Mouse (Mus musculus): Measurements from ENCODE around the gene Cnr1. TPM values are rescaled to one million over a fixed set of nuclear protein-coding genes. Genes with fewer than 3 reads are reported as not detected.

The Cnr1 gene
- polyA plus RNA-seq, 1 experiment from 2014 or later, result 0.82 TPM

DNA sequence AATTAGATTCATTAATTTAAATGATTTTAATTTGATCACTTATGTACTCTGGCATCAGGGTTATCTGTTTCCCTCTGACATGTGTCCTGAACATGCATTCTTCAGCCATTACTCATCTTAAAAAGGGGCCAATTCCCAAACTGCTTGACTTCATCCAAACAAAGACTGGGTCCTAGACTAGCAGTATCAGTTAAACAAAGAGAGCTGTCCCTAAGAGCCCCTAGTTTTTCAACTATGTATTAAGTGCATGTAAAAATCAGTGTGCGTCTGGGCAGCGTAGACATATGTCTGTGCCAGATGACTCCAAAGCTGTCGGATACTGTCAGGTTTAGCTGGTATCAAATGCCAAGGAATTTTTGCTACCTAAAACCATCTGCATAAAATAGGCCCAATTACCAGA, 23.2 kb downstream of the Cnr1 start:
- WGBS (ENCODE audit: insufficient replicate concordance), result 81% methylated on average over 3 of the region's 3 CpGs
- no peak overlapping the region for H3K9ac ChIP-seq (ENCODE audit: low read depth, low read length)
- no peak overlapping the region for H3K4me3 ChIP-seq (ENCODE audit: low read depth, low read length)
- no peak overlapping the region for H3K27ac ChIP-seq (ENCODE audit: low read depth, low read length)
- no peak overlapping the region for H3K4me2 ChIP-seq
- H3K4me1 ChIP-seq (ENCODE audit: control insufficient read depth, insufficient read depth, low read length), result no peaks in the 10 kb centered on the region
- no peaks in the 10 kb centered on the region for H3K36me3 ChIP-seq (ENCODE audit: control insufficient read depth, insufficient read depth, low read length)
- no peaks in the 10 kb centered on the region for H3K27me3 ChIP-seq (ENCODE audit: control insufficient read depth, insufficient read depth, low read length)
- no peaks in the 10 kb centered on the region for H3K9me3 ChIP-seq (replicated peaks; ENCODE audit: control insufficient read depth, low read length)
- ATAC-seq (replicated peaks; ENCODE audit: insufficient number of reproducible peaks, low FRiP score, low TSS enrichment), result no peak

GRCm38 (mm10) chr4:33957398-33957797, 33.0 kb downstream of the Cnr1 start:
- ATAC-seq (replicated peaks; ENCODE audit: insufficient number of reproducible peaks, low FRiP score, low TSS enrichment), result no peak
- Histone ChIP-seq H3K27ac (ENCODE audit: low read depth, low read length) (no peak overlapping the region), H3K27me3 (ENCODE audit: control insufficient read depth, insufficient read depth, low read length) (no peaks in the 10 kb centered on the region), H3K4me1 (ENCODE audit: control insufficient read depth, insufficient read depth, low read length) (no peaks in the 10 kb centered on the region), H3K4me3 (ENCODE audit: low read depth, low read length) (no peak overlapping the region), H3K4me2 (no peak overlapping the region), H3K9me3 (replicated peaks; ENCODE audit: control insufficient read depth, low read length) (no peaks in the 10 kb centered on the region), H3K9ac (ENCODE audit: low read depth, low read length) (no peak overlapping the region), H3K36me3 (ENCODE audit: control insufficient read depth, insufficient read depth, low read length) (no peaks in the 10 kb centered on the region)
- WGBS (ENCODE audit: insufficient replicate concordance), result 68% methylated on average over 3 of the region's 3 CpGs

DNA sequence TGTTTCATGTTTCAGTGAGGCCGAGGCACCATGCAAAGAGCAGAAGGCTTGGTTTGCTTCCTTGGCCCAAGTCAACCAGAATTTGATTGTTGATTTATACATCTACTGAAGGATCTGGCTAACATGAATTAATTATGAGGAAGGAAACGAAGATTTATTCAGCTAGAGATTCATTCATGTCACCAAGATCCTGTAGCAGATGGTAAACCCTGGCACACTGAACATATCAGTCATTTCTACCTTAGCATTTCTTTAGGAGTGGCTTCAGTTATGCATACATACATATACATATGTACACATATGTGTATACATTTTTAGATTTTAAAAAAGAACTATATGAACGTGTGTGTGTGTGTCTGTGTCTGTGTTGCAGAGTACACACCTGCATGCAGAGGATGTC, 34.1 kb downstream of the Cnr1 start:
- 78% methylated on average over 3 of the region's 3 CpGs for WGBS (ENCODE audit: insufficient replicate concordance)
- no peaks in the 10 kb centered on the region for H3K9me3 ChIP-seq (replicated peaks; ENCODE audit: control insufficient read depth, low read length)
- no peak for ATAC-seq (replicated peaks; ENCODE audit: insufficient number of reproducible peaks, low FRiP score, low TSS enrichment)
- H3K4me3 ChIP-seq (ENCODE audit: low read depth, low read length), result no peak overlapping the region
- no peaks in the 10 kb centered on the region for H3K36me3 ChIP-seq (ENCODE audit: control insufficient read depth, insufficient read depth, low read length)
- H3K9ac ChIP-seq (ENCODE audit: low read depth, low read length), result no peak overlapping the region
- H3K27ac ChIP-seq (ENCODE audit: low read depth, low read length), result no peak overlapping the region
- no peaks in the 10 kb centered on the region for H3K27me3 ChIP-seq (ENCODE audit: control insufficient read depth, insufficient read depth, low read length)
- no peak overlapping the region for H3K4me2 ChIP-seq
- no peaks in the 10 kb centered on the region for H3K4me1 ChIP-seq (ENCODE audit: control insufficient read depth, insufficient read depth, low read length)

DNA sequence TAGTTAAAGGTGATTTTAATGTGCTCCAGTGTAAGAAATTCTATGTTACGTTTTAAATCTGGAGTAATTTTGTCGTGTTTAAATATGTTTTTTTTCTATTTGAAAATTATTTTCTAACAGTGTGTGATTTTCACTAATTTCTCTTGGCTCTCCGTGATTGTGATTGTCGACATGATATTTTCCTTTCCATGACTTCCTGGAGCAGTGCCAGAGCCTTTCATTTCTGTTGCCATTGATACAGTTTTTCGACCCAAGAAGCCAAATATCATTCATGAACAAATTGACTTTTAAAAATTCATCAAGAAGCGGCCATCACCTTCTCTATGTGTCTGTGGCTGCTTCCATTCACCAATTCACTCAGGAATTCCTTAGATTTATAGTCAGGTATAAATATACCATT, 35.4 kb downstream of the Cnr1 start:
- Histone ChIP-seq H3K9ac (ENCODE audit: low read depth, low read length) (no peak overlapping the region), H3K4me2 (no peak overlapping the region), H3K9me3 (replicated peaks; ENCODE audit: control insufficient read depth, low read length) (no peaks in the 10 kb centered on the region), H3K4me3 (ENCODE audit: low read depth, low read length) (no peak overlapping the region), H3K27me3 (ENCODE audit: control insufficient read depth, insufficient read depth, low read length) (no peaks in the 10 kb centered on the region), H3K4me1 (ENCODE audit: control insufficient read depth, insufficient read depth, low read length) (no peaks in the 10 kb centered on the region), H3K36me3 (ENCODE audit: control insufficient read depth, insufficient read depth, low read length) (no peaks in the 10 kb centered on the region), H3K27ac (ENCODE audit: low read depth, low read length) (no peak overlapping the region)
- WGBS (ENCODE audit: insufficient replicate concordance), result 79% methylated on average over 6 of the region's 6 CpGs
- ATAC-seq (replicated peaks; ENCODE audit: insufficient number of reproducible peaks, low FRiP score, low TSS enrichment), result no peak

GRCm38 (mm10) chr4:33970726-33971125, 46.3 kb downstream of the Cnr1 start:
- Histone ChIP-seq H3K4me1 (ENCODE audit: control insufficient read depth, insufficient read depth, low read length) (no peaks in the 10 kb centered on the region), H3K27me3 (ENCODE audit: control insufficient read depth, insufficient read depth, low read length) (no peaks in the 10 kb centered on the region), H3K27ac (ENCODE audit: low read depth, low read length) (no peak overlapping the region), H3K9ac (ENCODE audit: low read depth, low read length) (no peak overlapping the region), H3K4me3 (ENCODE audit: low read depth, low read length) (no peak overlapping the region), H3K4me2 (no peak overlapping the region), H3K9me3 (replicated peaks; ENCODE audit: control insufficient read depth, low read length) (no peaks in the 10 kb centered on the region), H3K36me3 (ENCODE audit: control insufficient read depth, insufficient read depth, low read length) (no peaks in the 10 kb centered on the region)
- no peak for ATAC-seq (replicated peaks; ENCODE audit: insufficient number of reproducible peaks, low FRiP score, low TSS enrichment)
- 69% methylated on average over 3 of the region's 3 CpGs for WGBS (ENCODE audit: insufficient replicate concordance)

DNA sequence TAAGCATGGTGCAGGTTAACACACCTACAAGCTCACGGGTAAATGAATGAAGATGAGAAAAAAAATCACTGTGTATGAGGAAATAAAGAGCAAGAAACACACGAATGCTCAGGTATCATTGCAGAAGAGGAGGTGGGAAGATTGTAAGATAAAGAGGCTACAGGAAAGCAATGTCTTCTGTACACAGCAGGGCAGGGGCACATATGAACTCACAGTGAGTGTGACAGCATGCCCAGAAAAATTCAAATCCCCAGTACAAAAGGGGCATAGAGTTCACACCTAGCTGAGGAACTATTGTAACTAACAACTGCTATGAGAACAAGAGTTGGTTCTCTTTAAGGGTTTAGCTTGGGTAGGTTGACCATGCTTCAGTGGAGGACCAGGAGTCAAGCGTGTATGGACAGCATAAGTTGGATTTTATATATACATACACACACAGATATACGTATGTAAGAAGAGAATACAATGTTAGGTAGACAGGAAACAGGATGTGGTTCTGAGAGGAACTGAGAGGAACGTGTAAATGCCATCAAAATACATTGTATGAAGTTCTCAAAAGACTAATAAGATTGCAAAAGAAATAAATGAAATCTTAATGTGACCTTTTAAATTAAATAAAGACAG, 64.2 kb downstream of the Cnr1 start:
- WGBS (ENCODE audit: insufficient replicate concordance), result 74% methylated on average over 5 of the region's 5 CpGs
- H3K4me2 ChIP-seq, result no peak overlapping the region
- H3K27ac ChIP-seq (ENCODE audit: low read depth, low read length), result no peak overlapping the region
- no peaks in the 10 kb centered on the region for H3K27me3 ChIP-seq (ENCODE audit: control insufficient read depth, insufficient read depth, low read length)
- ATAC-seq (replicated peaks; ENCODE audit: insufficient number of reproducible peaks, low FRiP score, low TSS enrichment), result no peak
- H3K9ac ChIP-seq (ENCODE audit: low read depth, low read length), result no peak overlapping the region
- no peaks in the 10 kb centered on the region for H3K36me3 ChIP-seq (ENCODE audit: control insufficient read depth, insufficient read depth, low read length)
- H3K4me1 ChIP-seq (ENCODE audit: control insufficient read depth, insufficient read depth, low read length), result no peaks in the 10 kb centered on the region
- no peaks in the 10 kb centered on the region for H3K9me3 ChIP-seq (replicated peaks; ENCODE audit: control insufficient read depth, low read length)
- H3K4me3 ChIP-seq (ENCODE audit: low read depth, low read length), result no peak overlapping the region

- H3K4me3 ChIP-seq (ENCODE audit: low read depth, low read length), result no peak overlapping the region
- H3K4me2 ChIP-seq, result no peak overlapping the region
- no peak overlapping the region for H3K27ac ChIP-seq (ENCODE audit: low read depth, low read length)
- no peaks in the 10 kb centered on the region for H3K27me3 ChIP-seq (ENCODE audit: control insufficient read depth, insufficient read depth, low read length)
- no peak overlapping the region for H3K9ac ChIP-seq (ENCODE audit: low read depth, low read length)
- 61% methylated on average over 3 of the region's 3 CpGs for WGBS (ENCODE audit: insufficient replicate concordance)
- no peaks in the 10 kb centered on the region for H3K9me3 ChIP-seq (replicated peaks; ENCODE audit: control insufficient read depth, low read length)
- no peaks in the 10 kb centered on the region for H3K36me3 ChIP-seq (ENCODE audit: control insufficient read depth, insufficient read depth, low read length)
- H3K4me1 ChIP-seq (ENCODE audit: control insufficient read depth, insufficient read depth, low read length), result no peaks in the 10 kb centered on the region
- no peak for ATAC-seq (replicated peaks; ENCODE audit: insufficient number of reproducible peaks, low FRiP score, low TSS enrichment)
Measured at GRCm38 (mm10) chr4:33992687-33993086, 68.3 kb downstream of the Cnr1 start.

GRCm38 (mm10) chr4:33996382-33996781, 72.0 kb downstream of the Cnr1 start:
- no peak overlapping the region for H3K9ac ChIP-seq (ENCODE audit: low read depth, low read length)
- no peak for ATAC-seq (replicated peaks; ENCODE audit: insufficient number of reproducible peaks, low FRiP score, low TSS enrichment)
- no peaks in the 10 kb centered on the region for H3K27me3 ChIP-seq (ENCODE audit: control insufficient read depth, insufficient read depth, low read length)
- H3K4me3 ChIP-seq (ENCODE audit: low read depth, low read length), result no peak overlapping the region
- no peaks in the 10 kb centered on the region for H3K9me3 ChIP-seq (replicated peaks; ENCODE audit: control insufficient read depth, low read length)
- no peaks in the 10 kb centered on the region for H3K4me1 ChIP-seq (ENCODE audit: control insufficient read depth, insufficient read depth, low read length)
- no peak overlapping the region for H3K27ac ChIP-seq (ENCODE audit: low read depth, low read length)
- H3K36me3 ChIP-seq (ENCODE audit: control insufficient read depth, insufficient read depth, low read length), result no peaks in the 10 kb centered on the region
- H3K4me2 ChIP-seq, result no peak overlapping the region
